Mouse (Mus musculus) CD8-positive naive resting alpha-beta T cell, adult 2 months (primary cell): Measurements from ENCODE around the gene Eml1.

ENCODE experiments used
- DNase-seq, 2 experiments: peaks; one replicate each; pipeline ENCODE4 v3.0.0; 2022; ENCODE audit warnings: low read depth in 2 of 2, low spot score in 2 of 2

Eml1 gene

GRCm38 (mm10) chr12:108373611-108374010 is 2.9 kb downstream of the Eml1 start:
- DNase-seq, result no peak

- no peak for DNase-seq
These were observed 3.9 kb downstream of the Eml1 start for GRCm38 (mm10) chr12:108374689-108375088.

- no peak for DNase-seq
These were observed 7.8 kb downstream of the Eml1 start for GRCm38 (mm10) chr12:108378379-108379133.

- no peak for DNase-seq
These were observed 15.9 kb downstream of the Eml1 start for GRCm38 (mm10) chr12:108386476-108387232.

GRCm38 (mm10) chr12:108389718-108390117 is 19.0 kb downstream of the Eml1 start:
- no peak for DNase-seq

- no peak for DNase-seq
These were observed 21.7 kb downstream of the Eml1 start for GRCm38 (mm10) chr12:108392254-108393044.

GRCm38 (mm10) chr12:108393082-108393481 is 22.3 kb downstream of the Eml1 start:
- no peak for DNase-seq

GRCm38 (mm10) chr12:108393637-108394036 is 22.9 kb downstream of the Eml1 start:
- DNase-seq, result no peak

- no peak for DNase-seq
These were observed 24.0 kb downstream of the Eml1 start for GRCm38 (mm10) chr12:108394534-108395284.

- no peak for DNase-seq
These were observed 24.5 kb downstream of the Eml1 start for GRCm38 (mm10) chr12:108395285-108395660.

GRCm38 (mm10) chr12:108396081-108396947 is 25.6 kb downstream of the Eml1 start:
- no peak for DNase-seq

- DNase-seq, result no peak
These were observed 27.9 kb downstream of the Eml1 start for GRCm38 (mm10) chr12:108398681-108399080.

GRCm38 (mm10) chr12:108399191-108399590 is 28.4 kb downstream of the Eml1 start:
- DNase-seq, result no peak

GRCm38 (mm10) chr12:108400951-108401350 is 30.2 kb downstream of the Eml1 start:
- DNase-seq, result no peak

GRCm38 (mm10) chr12:108403957-108404356 is 33.2 kb downstream of the Eml1 start:
- no peak for DNase-seq

- DNase-seq, result no peak
These were observed 38.3 kb downstream of the Eml1 start for GRCm38 (mm10) chr12:108409100-108409499.

- no peak for DNase-seq
These were observed 39.9 kb downstream of the Eml1 start for GRCm38 (mm10) chr12:108410416-108411208.

GRCm38 (mm10) chr12:108414932-108415331 is 44.2 kb downstream of the Eml1 start:
- DNase-seq, result no peak

GRCm38 (mm10) chr12:108419570-108419969 is 48.8 kb downstream of the Eml1 start:
- no peak for DNase-seq
